Mouse (Mus musculus): Measurements from ENCODE around the gene Zfp94.
"Not testable (repeated sequence)": the region's sequence is repeated elsewhere in the genome, so short reads cannot be mapped to it uniquely, and the experiment has no call there.

The Zfp94 gene

GRCm38 (mm10) chr7:24315726-24316566 is 520 bp downstream of the Zfp94 start:
- DNase-seq (ENCODE audit: low spot score), result no peak

- DNase-seq (ENCODE audit: low spot score), result no peak
Observed at GRCm38 (mm10) chr7:24300771-24301282, 15.6 kb downstream of the Zfp94 start, which contains the start of gene Zfp61. Zfp61 (minus strand) TSS chr7:24301232.

- no peak for DNase-seq (ENCODE audit: low spot score)
Observed at GRCm38 (mm10) chr7:24299823-24300481, 16.5 kb downstream of the Zfp94 start.

DNA sequence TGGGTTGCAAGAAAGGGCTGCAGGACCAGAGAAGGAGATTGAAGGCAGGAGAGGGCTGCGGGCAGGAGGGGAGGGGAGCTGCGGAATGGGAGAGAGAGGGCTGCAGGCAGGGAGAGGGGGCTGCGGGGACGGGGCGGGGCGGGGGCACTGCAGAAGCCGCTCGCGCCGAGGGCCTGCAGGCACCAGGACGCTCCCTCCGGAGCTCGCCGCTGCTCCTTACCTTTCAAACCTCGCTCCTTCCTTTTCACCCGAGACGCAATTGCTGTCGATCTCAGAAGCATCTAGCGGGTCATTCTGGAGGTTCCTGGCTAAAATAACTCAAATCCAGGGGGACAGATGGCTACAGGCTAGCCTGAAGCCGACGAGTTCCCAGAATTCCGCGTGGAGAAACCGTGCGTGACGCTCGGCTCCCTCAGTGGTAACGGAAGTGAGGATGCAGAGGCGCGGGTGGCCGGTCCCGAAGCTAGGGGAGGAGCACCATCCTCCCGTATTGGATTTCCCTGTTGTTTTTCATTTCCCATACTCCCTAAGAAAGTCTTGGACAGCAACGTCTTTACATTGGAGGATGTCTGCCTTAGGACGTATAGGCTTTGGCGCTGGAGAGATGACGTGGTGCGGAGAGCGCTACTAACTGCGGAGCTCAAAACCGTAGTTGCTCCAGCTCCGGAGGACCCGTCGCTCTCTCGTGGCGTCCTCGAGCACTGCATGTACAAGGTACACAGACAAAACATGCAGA is 17.3 kb downstream of the Zfp94 start:
- DNase-seq (ENCODE audit: low spot score), result peak; percentile 82

DNA sequence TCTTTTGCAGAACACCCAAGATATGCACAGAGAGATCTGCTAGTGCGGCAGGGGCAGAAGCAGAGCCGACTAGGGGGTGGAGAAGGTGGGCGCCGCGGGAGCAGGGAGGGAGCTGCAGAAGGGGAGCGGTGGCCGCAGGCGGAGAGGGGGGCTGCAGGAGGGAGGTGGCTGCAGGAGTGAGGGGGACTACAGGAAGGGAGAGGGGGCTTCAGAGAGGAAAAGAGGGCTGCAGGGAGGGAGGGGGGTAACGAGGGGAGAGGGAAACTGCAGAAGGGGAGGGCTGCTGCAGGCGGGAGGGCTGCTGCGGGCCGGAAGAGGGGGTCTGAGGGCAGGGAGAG is 17.9 kb downstream of the Zfp94 start:
- DNase-seq (ENCODE audit: low spot score), result no peak

GRCm38 (mm10) chr7:24297361-24298095 is 18.9 kb downstream of the Zfp94 start:
- DNase-seq (ENCODE audit: low spot score), result no peak

DNA sequence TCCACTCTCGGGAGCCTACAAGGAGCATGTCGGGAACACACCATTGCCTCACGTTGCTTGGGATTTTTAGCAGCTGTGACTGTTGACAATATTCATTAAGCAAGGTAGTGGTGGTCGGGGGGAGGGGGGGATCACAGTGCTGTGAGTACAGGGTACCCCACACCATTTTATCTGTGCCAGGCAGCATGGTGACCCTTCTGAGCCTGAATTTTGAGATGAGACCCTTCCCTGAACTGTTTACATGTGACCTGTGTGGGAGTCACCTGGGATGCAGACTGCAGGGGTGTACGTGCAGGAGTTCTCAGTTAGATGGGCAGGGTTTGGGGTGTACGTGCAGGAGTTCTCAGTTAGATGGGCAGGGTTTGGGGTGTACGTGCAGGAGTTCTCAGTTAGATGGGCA is 20.1 kb downstream of the Zfp94 start:
- no peak for DNase-seq (ENCODE audit: low spot score)

DNA sequence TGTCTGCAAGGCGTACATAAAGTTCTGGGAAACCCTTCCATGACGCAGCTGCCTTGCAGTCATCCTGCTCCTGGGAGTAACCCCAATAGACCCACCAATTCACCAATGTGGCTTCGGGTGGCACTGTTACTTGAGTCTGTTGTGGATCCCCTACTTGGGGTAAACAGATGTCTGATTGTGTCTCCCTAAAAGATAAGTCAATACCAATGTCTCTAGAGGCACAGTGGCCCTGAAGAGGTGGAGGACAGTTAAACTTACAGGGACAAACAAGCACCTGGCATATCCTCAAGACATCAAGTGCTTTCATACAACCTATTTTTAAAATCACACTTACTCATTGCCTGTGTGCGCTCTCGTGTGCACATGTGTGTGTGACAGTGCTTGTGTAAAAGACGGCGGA is 21.1 kb downstream of the Zfp94 start:
- DNase-seq (ENCODE audit: low spot score), result no peak

GRCm38 (mm10) chr7:24294763-24295162 is 21.7 kb downstream of the Zfp94 start:
- no peak for DNase-seq (ENCODE audit: low spot score)

- DNase-seq (ENCODE audit: low spot score), result no peak
Observed at GRCm38 (mm10) chr7:24293061-24293851, 23.2 kb downstream of the Zfp94 start.

DNA sequence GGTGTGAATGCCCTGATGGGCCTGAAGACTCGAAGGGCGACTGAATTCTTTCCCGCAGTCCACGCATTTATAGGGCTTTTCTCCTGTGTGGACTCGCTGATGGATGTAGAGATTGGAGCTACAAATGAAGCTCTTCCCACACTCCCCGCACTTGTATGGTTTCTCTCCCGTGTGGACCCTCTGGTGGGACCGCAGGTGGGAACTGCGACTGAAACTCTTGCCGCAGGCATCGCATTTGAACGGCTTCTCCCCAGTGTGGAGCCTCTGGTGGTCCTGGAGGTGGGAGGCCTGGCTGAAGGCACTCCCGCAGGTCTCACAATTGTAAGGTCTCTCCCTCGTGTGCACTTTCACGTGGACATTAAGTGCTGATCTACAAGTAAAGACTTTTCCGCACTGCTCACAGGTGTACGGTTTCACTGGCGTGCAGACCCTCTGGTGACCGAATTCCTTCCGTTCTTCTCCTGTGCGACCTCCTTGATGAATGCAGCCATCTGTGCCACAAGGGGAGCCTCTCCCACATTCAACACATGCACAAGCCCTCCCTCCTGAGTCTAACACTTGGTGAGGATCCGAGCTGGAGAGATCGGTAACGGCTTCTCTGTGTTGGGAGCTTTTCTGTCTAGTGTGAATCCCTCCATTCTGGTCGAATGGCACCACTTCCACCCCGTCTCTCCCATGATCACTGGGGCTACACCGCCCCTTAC is 24.9 kb downstream of the Zfp94 start:
- no peak for DNase-seq (ENCODE audit: low spot score)

GRCm38 (mm10) chr7:24290106-24290693 is 26.3 kb downstream of the Zfp94 start:
- DNase-seq (ENCODE audit: low spot score), result no peak

GRCm38 (mm10) chr7:24288512-24288911 is 28.0 kb downstream of the Zfp94 start:
- no peak for DNase-seq (ENCODE audit: low spot score)

DNA sequence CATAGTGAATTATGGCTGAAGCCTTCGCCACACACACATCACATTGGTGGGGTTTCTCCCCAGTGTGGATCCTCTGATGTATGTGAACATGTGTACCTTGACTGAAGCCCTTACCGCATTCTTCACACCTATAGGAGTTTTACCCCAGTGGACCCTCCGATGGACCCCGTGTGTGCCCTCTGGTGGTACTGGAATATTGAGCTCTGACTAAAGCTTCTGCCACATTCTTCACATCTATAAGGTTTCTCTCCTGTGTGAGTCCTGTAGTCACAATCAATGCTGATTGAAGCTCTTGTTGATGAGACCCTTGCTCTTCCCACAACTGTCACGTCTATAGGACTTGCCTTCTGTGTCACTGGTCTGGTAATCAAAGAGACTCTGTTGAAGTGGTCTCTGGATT is 28.8 kb downstream of the Zfp94 start:
- DNase-seq (ENCODE audit: low spot score), result no peak

DNA sequence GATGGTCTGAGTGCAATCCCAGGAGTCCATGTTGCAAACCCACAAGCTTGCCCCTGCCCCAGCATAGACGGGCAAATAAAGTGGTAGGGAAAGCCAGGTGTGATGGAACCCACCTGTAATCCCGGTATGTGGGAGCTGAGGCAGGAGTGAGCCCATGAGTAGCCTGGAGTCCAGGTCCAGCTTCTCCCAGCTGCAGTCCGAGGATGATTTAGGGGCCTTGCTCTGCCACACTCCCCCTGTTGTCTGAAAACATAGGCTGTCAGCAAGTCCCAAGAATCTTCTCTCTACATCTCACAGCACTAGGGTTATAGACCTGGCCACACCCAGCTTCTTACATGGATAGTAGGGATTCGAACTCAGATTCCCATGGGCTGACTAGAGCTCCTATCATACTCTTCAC is 29.6 kb downstream of the Zfp94 start:
- no peak for DNase-seq (ENCODE audit: low spot score)

- no peak for DNase-seq (ENCODE audit: low spot score)
Observed at GRCm38 (mm10) chr7:24286090-24286489, 30.4 kb downstream of the Zfp94 start.

DNA sequence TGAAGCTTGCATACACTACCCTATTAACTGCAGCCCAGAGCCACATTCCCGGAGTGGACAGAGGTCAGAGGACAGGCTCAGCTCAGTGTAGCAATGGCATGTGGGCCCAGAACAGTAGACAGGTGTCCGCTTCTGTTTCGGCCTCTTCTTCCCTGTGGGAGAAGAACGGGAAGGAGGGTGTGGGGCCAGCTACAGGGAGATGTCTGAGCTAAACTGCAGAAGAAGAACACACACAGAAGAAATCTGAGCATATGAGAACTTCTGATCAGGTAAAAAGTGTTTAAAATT is 35.7 kb downstream of the Zfp94 start:
- DNase-seq (ENCODE audit: low spot score), result no peak

DNA sequence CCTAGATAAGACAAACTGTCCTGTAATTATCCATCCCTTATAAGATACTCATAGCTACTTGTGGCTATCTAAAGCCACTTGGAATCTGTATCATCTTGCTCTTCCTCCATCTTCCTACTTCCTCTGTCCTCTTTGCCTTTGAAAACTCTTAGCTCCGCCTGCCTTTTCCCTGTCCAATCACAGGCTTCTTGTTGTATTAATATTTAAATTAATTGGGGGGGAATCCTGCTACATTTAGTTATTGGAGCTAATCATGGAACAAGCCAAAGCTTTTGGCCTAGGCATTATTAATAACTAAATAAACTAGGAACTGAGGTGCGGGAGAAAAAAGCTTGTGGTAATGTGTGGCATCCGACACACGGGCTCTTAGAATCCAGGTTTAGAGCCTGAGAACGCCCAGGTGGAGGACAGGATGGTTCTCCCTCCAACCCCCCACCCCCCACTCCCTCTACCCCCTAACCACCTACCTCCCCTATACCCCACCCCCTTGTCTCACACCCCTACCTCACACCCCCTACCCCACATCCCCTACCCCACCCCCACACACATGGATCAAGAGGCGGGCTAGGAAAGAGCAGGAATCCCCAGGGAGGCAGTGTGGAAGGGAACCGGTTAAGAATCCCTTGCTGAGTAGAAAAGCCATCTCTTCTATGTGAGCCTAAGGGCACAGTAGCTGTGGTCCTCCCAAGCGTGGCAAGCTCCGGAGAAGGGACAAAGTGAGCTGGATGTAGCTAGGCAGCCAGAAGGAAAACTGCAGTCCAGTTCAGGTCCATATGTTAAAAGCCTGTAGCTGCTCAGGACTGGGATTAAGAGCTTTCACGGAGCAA is 36.2 kb downstream of the Zfp94 start:
- no peak for DNase-seq (ENCODE audit: low spot score)

DNA sequence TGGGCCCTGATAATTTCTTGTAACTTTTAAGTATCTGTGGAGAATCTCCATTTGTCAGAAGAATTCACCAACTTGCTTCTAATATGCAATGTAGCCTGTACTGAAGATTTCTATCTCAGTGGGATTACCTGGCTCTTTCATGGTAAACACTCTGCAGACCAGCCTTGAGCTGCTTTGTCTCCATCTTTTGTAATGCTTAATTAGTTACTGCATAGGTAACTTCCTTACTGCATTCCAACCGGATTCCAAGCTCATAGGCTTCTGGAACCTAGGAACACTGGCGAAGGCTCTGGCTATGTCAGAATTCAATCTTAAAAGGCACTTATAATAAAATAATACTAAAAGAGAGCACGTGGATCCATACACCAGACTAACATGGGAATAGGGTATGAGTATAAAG is 37.7 kb downstream of the Zfp94 start:
- DNase-seq (ENCODE audit: low spot score), result not testable (repeated sequence)

DNA sequence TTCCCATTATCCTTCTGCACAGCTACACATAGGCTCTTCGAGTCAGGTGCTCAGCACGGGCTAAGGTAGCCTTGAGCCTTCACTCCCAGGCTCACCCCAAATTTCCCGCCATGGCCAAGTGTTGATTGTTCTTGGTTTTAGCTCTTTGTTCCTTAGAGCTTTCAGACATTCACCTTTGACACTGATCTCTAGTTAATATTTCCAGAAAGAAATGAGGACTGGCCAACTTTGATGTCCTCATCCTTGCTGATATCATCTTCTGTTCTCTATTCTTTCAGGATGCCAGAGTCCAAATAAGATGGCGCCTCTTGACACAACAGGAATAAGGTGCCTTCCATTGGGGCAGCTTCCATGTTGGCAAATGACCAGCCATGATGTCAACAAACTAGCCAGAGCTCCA is 42.0 kb downstream of the Zfp94 start:
- DNase-seq (ENCODE audit: low spot score), result no peak
